Mouse (Mus musculus): ENCODE data around the gene Tmem132d. TPM values are rescaled to one million over a fixed set of nuclear protein-coding genes. Genes with fewer than 3 reads are reported as not detected.

The Tmem132d gene
- polyA plus RNA-seq, 1 experiment from 2014 or later: not detected

- no peak for TF ChIP-seq EP300 (IDR thresholded peaks at IDR 0.05; ENCODE audit: low read depth)
- TF ChIP-seq CTCF (IDR thresholded peaks at IDR 0.05; ENCODE audit: low read depth): peak; percentile 23; the same call in 1 of the 2 replicates
- Histone ChIP-seq H3K4me1 (ENCODE audit: insufficient read depth) (no peaks in the 10 kb centered on the region), H3K4me2 (ENCODE audit: low read depth, low read length) (no peak overlapping the region), H3K4me3 (ENCODE audit: low read depth, low read length) (no peak overlapping the region), H3K9me3 (ENCODE audit: low read length) (peaks cover 5% of the 10 kb centered on the region; the same call in 1 of the 2 replicates), H3K9ac (replicated peaks) (no peak overlapping the region), H3K27ac (ENCODE audit: low read depth) (no peak overlapping the region), H3K27me3 (ENCODE audit: insufficient read depth, low read length) (no peaks in the 10 kb centered on the region), H3K36me3 (replicated peaks; ENCODE audit: insufficient read depth, low read length) (no peaks in the 10 kb centered on the region)
- no peak for ATAC-seq
- DNase-seq: no peak
- 72% methylated on average over 3 of the region's 3 CpGs for WGBS (ENCODE audit: insufficient replicate concordance)
Measured at GRCm38 (mm10) chr5:127965700-127966099, 467.2 kb downstream of the Tmem132d start.

- no peak for ATAC-seq
- H3K4me1 ChIP-seq (ENCODE audit: insufficient read depth): no peaks in the 10 kb centered on the region
- TF ChIP-seq EP300 (IDR thresholded peaks at IDR 0.05; ENCODE audit: low read depth) (no peak), CTCF (IDR thresholded peaks at IDR 0.05; ENCODE audit: low read depth) (no peak)
Measured at GRCm38 (mm10) chr5:127962656-127963055, 470.2 kb downstream of the Tmem132d start.

GRCm38 (mm10) chr5:127956511-127957097, 476.3 kb downstream of the Tmem132d start:
- H3K4me2 ChIP-seq (ENCODE audit: low read depth, low read length): no peak overlapping the region
- no peak overlapping the region for H3K27ac ChIP-seq (ENCODE audit: low read depth)
- no peak overlapping the region for H3K4me3 ChIP-seq (ENCODE audit: low read depth, low read length)
- no peaks in the 10 kb centered on the region for H3K27me3 ChIP-seq (ENCODE audit: insufficient read depth, low read length)
- no peaks in the 10 kb centered on the region for H3K36me3 ChIP-seq (replicated peaks; ENCODE audit: insufficient read depth, low read length)
- no peaks in the 10 kb centered on the region for H3K4me1 ChIP-seq (ENCODE audit: insufficient read depth)
- TF ChIP-seq CTCF (IDR thresholded peaks at IDR 0.05; ENCODE audit: low read depth) (no peak), EP300 (IDR thresholded peaks at IDR 0.05; ENCODE audit: low read depth) (no peak)
- no peak for DNase-seq
- no peak overlapping the region for H3K9ac ChIP-seq (replicated peaks)
- ATAC-seq: peak; percentile 62
- WGBS (ENCODE audit: insufficient replicate concordance): 65% methylated on average over 17 of the region's 17 CpGs
- H3K9me3 ChIP-seq (ENCODE audit: low read length): no peaks in the 10 kb centered on the region

More at GRCm38 (mm10) chr5:127962656-127963055, 470.2 kb downstream of the Tmem132d start:
- Histone ChIP-seq H3K9me3 (ENCODE audit: low read length) (peaks cover 3% of the 10 kb centered on the region; the same call in 1 of the 2 replicates), H3K27me3 (ENCODE audit: insufficient read depth, low read length) (no peaks in the 10 kb centered on the region), H3K9ac (replicated peaks) (no peak overlapping the region), H3K36me3 (replicated peaks; ENCODE audit: insufficient read depth, low read length) (no peaks in the 10 kb centered on the region), H3K27ac (ENCODE audit: low read depth) (no peak overlapping the region), H3K4me3 (ENCODE audit: low read depth, low read length) (no peak overlapping the region), H3K4me2 (ENCODE audit: low read depth, low read length) (no peak overlapping the region)
- WGBS (ENCODE audit: insufficient replicate concordance): 79% methylated on average over 4 of the region's 4 CpGs
- no peak for DNase-seq

GRCm38 (mm10) chr5:127954231-127954790, 478.6 kb downstream of the Tmem132d start:
- no peak overlapping the region for H3K4me2 ChIP-seq (ENCODE audit: low read depth, low read length)
- no peaks in the 10 kb centered on the region for H3K27me3 ChIP-seq (ENCODE audit: insufficient read depth, low read length)
- no peak overlapping the region for H3K9ac ChIP-seq (replicated peaks)
- DNase-seq (no peak), ATAC-seq (no peak)
- H3K36me3 ChIP-seq (replicated peaks; ENCODE audit: insufficient read depth, low read length): no peaks in the 10 kb centered on the region
- 75% methylated on average over 16 of the region's 16 CpGs for WGBS (ENCODE audit: insufficient replicate concordance)
- no peak overlapping the region for H3K27ac ChIP-seq (ENCODE audit: low read depth)
- no peak overlapping the region for H3K4me3 ChIP-seq (ENCODE audit: low read depth, low read length)
- TF ChIP-seq EP300 (IDR thresholded peaks at IDR 0.05; ENCODE audit: low read depth) (no peak), CTCF (IDR thresholded peaks at IDR 0.05; ENCODE audit: low read depth) (no peak)
- H3K4me1 ChIP-seq (ENCODE audit: insufficient read depth): no peaks in the 10 kb centered on the region
- no peaks in the 10 kb centered on the region for H3K9me3 ChIP-seq (ENCODE audit: low read length)

GRCm38 (mm10) chr5:127952800-127953199, 480.1 kb downstream of the Tmem132d start:
- TF ChIP-seq EP300 (IDR thresholded peaks at IDR 0.05; ENCODE audit: low read depth) (no peak), CTCF (IDR thresholded peaks at IDR 0.05; ENCODE audit: low read depth) (no peak)
- no peak for ATAC-seq

GRCm38 (mm10) chr5:127950574-127950973, 482.3 kb downstream of the Tmem132d start:
- Histone ChIP-seq H3K4me3 (ENCODE audit: low read depth, low read length) (no peak overlapping the region), H3K36me3 (replicated peaks; ENCODE audit: insufficient read depth, low read length) (no peaks in the 10 kb centered on the region), H3K27me3 (ENCODE audit: insufficient read depth, low read length) (no peaks in the 10 kb centered on the region), H3K27ac (ENCODE audit: low read depth) (no peak overlapping the region), H3K4me2 (ENCODE audit: low read depth, low read length) (no peak overlapping the region), H3K9ac (replicated peaks) (no peak overlapping the region), H3K4me1 (ENCODE audit: insufficient read depth) (no peaks in the 10 kb centered on the region), H3K9me3 (ENCODE audit: low read length) (no peaks in the 10 kb centered on the region)
- TF ChIP-seq EP300 (IDR thresholded peaks at IDR 0.05; ENCODE audit: low read depth): no peak
- no peak for TF ChIP-seq CTCF (IDR thresholded peaks at IDR 0.05; ENCODE audit: low read depth)
- DNase-seq: no peak
- no peak for ATAC-seq
- WGBS (ENCODE audit: insufficient replicate concordance): 62% methylated on average over 4 of the region's 4 CpGs

More at GRCm38 (mm10) chr5:127952800-127953199, 480.1 kb downstream of the Tmem132d start:
- Histone ChIP-seq H3K4me2 (ENCODE audit: low read depth, low read length) (no peak overlapping the region), H3K9ac (replicated peaks) (no peak overlapping the region), H3K36me3 (replicated peaks; ENCODE audit: insufficient read depth, low read length) (no peaks in the 10 kb centered on the region), H3K27ac (ENCODE audit: low read depth) (no peak overlapping the region), H3K27me3 (ENCODE audit: insufficient read depth, low read length) (no peaks in the 10 kb centered on the region), H3K9me3 (ENCODE audit: low read length) (no peaks in the 10 kb centered on the region), H3K4me1 (ENCODE audit: insufficient read depth) (no peaks in the 10 kb centered on the region), H3K4me3 (ENCODE audit: low read depth, low read length) (no peak overlapping the region)
- WGBS (ENCODE audit: insufficient replicate concordance): 84% methylated on average over 6 of the region's 6 CpGs
- DNase-seq: no peak
